Mouse (Mus musculus) spleen, postnatal 0 days (tissue): ENCODE results near the gene Sfrp4. TPM values are rescaled to one million over a fixed set of nuclear protein-coding genes. Genes with fewer than 3 reads are reported as not detected.

Experiments used
- polyA plus RNA-seq: library from polyadenylated mRNA; unstranded; fragments of >200 nt; fragmentation: Nextera tagmentation; extraction: Ambion mirVana; gene quantifications from 2 replicates; pipeline ENCODE4 v1.2.1, GENCODE M21; 2015

The Sfrp4 gene
- 1.2 and 1.7 TPM in 2 replicates for polyA plus RNA-seq

GRCm38 (mm10) chr13:19622573-19623227, at the start of gene Sfrp4:
TSS of gene Sfrp4 (plus strand) at chr13:19623104.

GRCm38 (mm10) chr13:19619216-19619927, 3.5 kb upstream of the Sfrp4 start, which contains the start of gene Epdr1:
TSS of gene Epdr1 (minus strand) at chr13:19619927.

Other genes with a start within 250 kb of the Sfrp4 start
- gene Stard3nl, start 227.3 kb upstream of the Sfrp4 start, polyA plus RNA-seq: 31.6 and 39.9 TPM in 2 replicates
- gene Epdr1, start 3.2 kb upstream of the Sfrp4 start, polyA plus RNA-seq: 32.6 and 32.9 TPM in 2 replicates
- gene Nme8, start 74.7 kb downstream of the Sfrp4 start, polyA plus RNA-seq: not detected in 2 replicates
- 12.5 and 14.8 TPM in 2 replicates for gene Gpr141, start 201.2 kb downstream of the Sfrp4 start, polyA plus RNA-seq